Mouse (Mus musculus) embryonic fibroblast, embryonic 13.5 days (primary cell): ENCODE measurements at regions not wholly inside any gene's neighbourhood (a gene's known extent, or its start where the extent isn't known, plus 50 kb on each side); places are given as distances from the start of the nearest gene placed in this dataset.

Experiments used
- H3K27ac ChIP-seq: 2 replicates; pipeline ENCODE4 v1.5.1; 2012; ENCODE audit warnings: low read length, control low read depth, inconsistent platforms; ENCODE audit not compliant: insufficient read depth
- H3K4me1 ChIP-seq: 2 replicates; pipeline ENCODE4 v1.6.1; 2011; ENCODE audit warnings: low read length; ENCODE audit not compliant: control insufficient read depth, insufficient read depth
- H3K4me3 ChIP-seq: 2 replicates; pipeline ENCODE4 v1.5.1; 2011; ENCODE audit warnings: mild to moderate bottlenecking, control low read depth, low read length; ENCODE audit not compliant: insufficient read depth
- CTCF ChIP-seq: IDR thresholded peaks from 2 replicates; pipeline ENCODE4 v1.5.1; 2011; ENCODE audit warnings: mild to moderate bottlenecking, control low read depth, low read length, moderate library complexity, borderline replicate concordance; ENCODE audit not compliant: insufficient read depth
- POLR2A ChIP-seq: IDR thresholded peaks from 2 replicates; pipeline ENCODE4 v1.6.1; 2011; ENCODE audit warnings: low read depth, mild to moderate bottlenecking, control low read depth, low read length, moderate library complexity

GRCm38 (mm10) chr16:86377991-86378390 lies 476.4 kb upstream of the Adamts5 start:
- Histone ChIP-seq H3K4me3 (no peak overlapping the region), H3K4me1 (no peaks in the 10 kb centered on the region)
- TF ChIP-seq POLR2A = no peak
- TF ChIP-seq CTCF = no peak

GRCm38 (mm10) chr16:86371652-86372051 lies 470.0 kb upstream of the Adamts5 start:
- TF ChIP-seq CTCF (no peak), POLR2A (no peak)
- Histone ChIP-seq H3K27ac (no peak overlapping the region), H3K4me1 (no peaks in the 10 kb centered on the region), H3K4me3 (no peak overlapping the region)

More at GRCm38 (mm10) chr16:86377991-86378390, 476.4 kb upstream of the Adamts5 start:
- H3K27ac ChIP-seq = no peak overlapping the region

GRCm38 (mm10) chr16:86368449-86368848 lies 466.8 kb upstream of the Adamts5 start:
- Histone ChIP-seq H3K4me3 (no peak overlapping the region), H3K27ac (no peak overlapping the region), H3K4me1 (no peaks in the 10 kb centered on the region; the same call in 1 of the 2 replicates)
- TF ChIP-seq CTCF = no peak
- no peak for TF ChIP-seq POLR2A

- Histone ChIP-seq H3K27ac (no peak overlapping the region), H3K4me1 (no peaks in the 10 kb centered on the region; the same call in 1 of the 2 replicates), H3K4me3 (no peak overlapping the region)
- TF ChIP-seq POLR2A = no peak
- TF ChIP-seq CTCF = no peak
Measured at GRCm38 (mm10) chr16:86366197-86366596, 464.6 kb upstream of the Adamts5 start.

- no peaks in the 10 kb centered on the region; the same call in 1 of the 2 replicates for H3K4me1 ChIP-seq
- TF ChIP-seq CTCF = no peak
- TF ChIP-seq POLR2A = no peak
- H3K27ac ChIP-seq = no peak overlapping the region
- H3K4me3 ChIP-seq = no peak overlapping the region
Measured at GRCm38 (mm10) chr16:86361099-86361498, 459.5 kb upstream of the Adamts5 start.

GRCm38 (mm10) chr16:86355036-86355435 lies 453.4 kb upstream of the Adamts5 start:
- Histone ChIP-seq H3K4me1 (no peaks in the 10 kb centered on the region), H3K27ac (no peak overlapping the region), H3K4me3 (no peak overlapping the region)
- TF ChIP-seq CTCF = no peak
- no peak for TF ChIP-seq POLR2A

GRCm38 (mm10) chr16:86347753-86348152 lies 446.1 kb upstream of the Adamts5 start:
- Histone ChIP-seq H3K27ac (peak overlapping the region; percentile 76), H3K4me1 (no peaks in the 10 kb centered on the region), H3K4me3 (no peak overlapping the region)
- TF ChIP-seq CTCF (no peak), POLR2A (no peak)

GRCm38 (mm10) chr16:86346916-86347315 lies 445.3 kb upstream of the Adamts5 start:
- no peaks in the 10 kb centered on the region for H3K4me1 ChIP-seq
- TF ChIP-seq CTCF (no peak), POLR2A (no peak)

GRCm38 (mm10) chr16:86340311-86340710 lies 438.7 kb upstream of the Adamts5 start:
- Histone ChIP-seq H3K4me1 (no peaks in the 10 kb centered on the region), H3K4me3 (no peak overlapping the region), H3K27ac (no peak overlapping the region)
- TF ChIP-seq CTCF (no peak), POLR2A (no peak)

More at GRCm38 (mm10) chr16:86346916-86347315, 445.3 kb upstream of the Adamts5 start:
- Histone ChIP-seq H3K27ac (peak overlapping the region; percentile 61), H3K4me3 (no peak overlapping the region)

GRCm38 (mm10) chr16:86325406-86325805 lies 423.8 kb upstream of the Adamts5 start:
- H3K4me1 ChIP-seq = no peaks in the 10 kb centered on the region
- no peak overlapping the region for H3K4me3 ChIP-seq
- no peak overlapping the region for H3K27ac ChIP-seq
- TF ChIP-seq CTCF (no peak), POLR2A (no peak)

GRCm38 (mm10) chr16:86318898-86319297 lies 417.3 kb upstream of the Adamts5 start:
- no peak for TF ChIP-seq CTCF
- TF ChIP-seq POLR2A = no peak
- no peak overlapping the region for H3K27ac ChIP-seq
- H3K4me1 ChIP-seq = no peaks in the 10 kb centered on the region
- no peak overlapping the region for H3K4me3 ChIP-seq
